Mouse (Mus musculus): Measurements from ENCODE around the gene Sun5.
"Not testable (repeated sequence)": the region's sequence is repeated elsewhere in the genome, so short reads cannot be mapped to it uniquely, and the experiment has no call there.

Gene Sun5

DNA sequence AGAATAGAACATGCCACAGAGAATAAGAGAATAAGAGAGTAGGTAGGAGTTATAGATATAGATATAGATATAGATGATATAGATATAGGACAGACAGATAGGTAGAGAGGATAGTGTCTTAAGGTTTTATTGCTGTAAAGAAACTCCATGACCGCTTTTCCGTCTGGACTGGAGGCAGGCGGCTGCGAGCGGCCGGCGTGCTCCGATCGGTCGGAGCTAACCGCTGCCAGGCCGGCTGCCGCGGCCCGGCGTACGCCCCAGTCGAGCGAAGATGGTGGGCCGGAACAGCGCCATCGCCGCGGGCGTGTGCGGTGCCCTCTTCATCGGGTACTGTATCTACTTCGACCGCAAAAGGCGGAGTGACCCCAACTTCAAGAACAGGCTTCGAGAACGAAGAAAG is 45.0 kb downstream of the Sun5 start:
- in situ Hi-C loops (cut with MboI; ENCODE audit: low pct_unique_long_range_greater_than_20kb in 1 of 2, low sequenced_read_pairs in 2 of 2, unreplicated experiment in 1 of 2): not testable (repeated sequence)

- in situ Hi-C loops (cut with MboI; ENCODE audit: low pct_unique_long_range_greater_than_20kb in 1 of 2, low sequenced_read_pairs in 2 of 2, unreplicated experiment in 1 of 2): no loop called here
Measured at GRCm38 (mm10) chr2:153824593-153824992, 46.3 kb downstream of the Sun5 start.

GRCm38 (mm10) chr2:153822005-153822543 is 48.8 kb downstream of the Sun5 start:
- in situ Hi-C loops (cut with MboI; ENCODE audit: low pct_unique_long_range_greater_than_20kb in 1 of 2, low sequenced_read_pairs in 2 of 2, unreplicated experiment in 1 of 2): no loop called here

GRCm38 (mm10) chr2:153809921-153810320 is 61.0 kb downstream of the Sun5 start:
- in situ Hi-C loops (cut with MboI; ENCODE audit: low pct_unique_long_range_greater_than_20kb in 1 of 2, low sequenced_read_pairs in 2 of 2, unreplicated experiment in 1 of 2): no loop called here

- in situ Hi-C loops (cut with MboI; ENCODE audit: low pct_unique_long_range_greater_than_20kb in 1 of 2, low sequenced_read_pairs in 2 of 2, unreplicated experiment in 1 of 2): no loop called here
Measured at GRCm38 (mm10) chr2:153808841-153809240, 62.0 kb downstream of the Sun5 start.

DNA sequence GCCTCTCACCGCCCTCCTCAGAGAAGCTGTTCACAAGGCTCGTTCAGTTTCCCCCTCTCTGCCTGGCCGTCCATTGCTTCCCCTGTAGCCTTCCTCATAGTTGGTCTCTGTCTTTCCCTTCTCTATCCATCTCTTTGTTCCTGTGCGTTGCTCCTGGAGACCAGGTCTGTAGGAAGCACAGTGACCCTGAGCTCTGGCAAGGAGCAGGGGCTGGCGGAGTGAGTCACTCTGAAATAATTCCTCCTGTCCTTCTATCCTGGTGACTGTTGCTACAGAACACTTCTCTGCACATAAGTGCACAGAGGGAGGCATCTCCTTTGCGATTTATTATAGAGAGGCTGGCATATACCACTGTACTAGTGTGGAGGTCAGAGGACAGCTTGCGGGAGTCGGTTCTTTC is 62.7 kb downstream of the Sun5 start:
- in situ Hi-C loops (cut with MboI; ENCODE audit: low pct_unique_long_range_greater_than_20kb in 1 of 2, low sequenced_read_pairs in 2 of 2, unreplicated experiment in 1 of 2): no loop called here

DNA sequence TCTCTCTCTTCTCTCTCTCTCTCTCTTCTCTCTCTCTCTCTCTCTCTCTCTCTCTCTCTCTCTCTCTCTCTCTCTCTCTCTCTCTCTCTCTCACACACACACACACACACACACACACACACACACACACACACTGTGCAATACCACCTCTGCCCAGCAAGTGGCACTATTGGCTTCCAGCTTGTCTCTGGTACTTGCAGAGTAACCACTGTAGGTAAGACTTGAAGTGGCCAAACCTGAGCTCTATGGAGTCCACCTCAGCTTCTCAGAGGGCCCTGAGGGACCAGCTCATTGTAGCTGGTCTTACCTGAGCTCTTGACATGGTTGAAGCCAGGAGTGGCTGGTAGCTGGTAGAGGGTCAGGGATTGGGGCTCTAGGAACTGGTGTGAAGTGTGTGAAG is 63.4 kb downstream of the Sun5 start:
- in situ Hi-C loops (cut with MboI; ENCODE audit: low pct_unique_long_range_greater_than_20kb in 1 of 2, low sequenced_read_pairs in 2 of 2, unreplicated experiment in 1 of 2): not testable (repeated sequence)

Data from mouse embryonic stem cell (cell line).